Mouse (Mus musculus) Patski (cell line): ENCODE measurements around the gene Ubr4. TPM values are rescaled to one million over a fixed set of nuclear protein-coding genes. Genes with fewer than 3 reads are reported as not detected.

Experiments used
- ATAC-seq: fragments of 100-300 bp; one replicate; pipeline ENCODE4 v1.8.0; 2021
- CTCF ChIA-PET: fragments of 350-600 bp; sonication (Branson Sonifier 250); formaldehyde crosslinking; loops from one replicate; lab custom pipeline; 2022; ENCODE audit warnings: inconsistent platforms; lab: Charles Lee
- POLR2A ChIA-PET: fragments of 350-600 bp; sonication (Branson Sonifier 250); formaldehyde crosslinking; loops from one replicate; lab custom pipeline; 2022; ENCODE audit warnings: antibody characterized with exemption, inconsistent platforms; lab: Charles Lee
- DNase-seq: peaks from one replicate; pipeline ENCODE4 v3.0.0-alpha.2; 2011; ENCODE audit warnings: low read depth, low spot score
- H3K27me3 ChIP-seq: fragments of 371-371 bp; one replicate; pipeline ENCODE4 v1.5.1; 2021
- CTCF ChIP-seq: fragments of 100-300 bp; IDR thresholded peaks from one replicate; pipeline ENCODE4 v1.5.1; 2021
- in situ Hi-C: fragments of 300-500 bp; cut with MboI; formaldehyde crosslinking; loops from 3 replicates; pipeline ENCODE4 v1.11.1; 2018; ENCODE audit warnings: low pct_unique_long_range_greater_than_20kb, mixed read lengths
- polyA plus RNA-seq: library from polyadenylated mRNA; unstranded; gene quantifications from one replicate; pipeline ENCODE4 v1.2.3, GENCODE M21; 2021

The Ubr4 gene
- polyA plus RNA-seq, 1 experiment from 2014 or later = 100 TPM

- in situ Hi-C loops = no loop called here
- POLR2A ChIA-PET = interaction anchor here (0.7 kb wide), 1 partner anchor 175 kb away, joined by 3 read pairs; no protein-coding TSS in a partner anchor
- ATAC-seq = no peak
- no peak for DNase-seq
- CTCF ChIA-PET = interaction anchor here (0.6 to 2.0 kb wide), 2 partner anchors 16 to 17 kb away, joined by 3 to 8 read pairs; no protein-coding TSS in a partner anchor
- no peak for TF ChIP-seq CTCF
- H3K27me3 ChIP-seq = no peaks in the 10 kb centered on the region
Observed at GRCm38 (mm10) chr4:139446731-139447675, 94.6 kb downstream of the Ubr4 start.

GRCm38 (mm10) chr4:139452944-139453700 is 100.7 kb downstream of the Ubr4 start:
- no peaks in the 10 kb centered on the region for H3K27me3 ChIP-seq
- POLR2A ChIA-PET = interaction anchor here (1.2 to 1.6 kb wide), 3 partner anchors 8 to 112 kb away, joined by 3 to 6 read pairs (median 3); no protein-coding TSS in a partner anchor
- TF ChIP-seq CTCF = no peak
- CTCF ChIA-PET = interaction anchor here (0.9 to 1.2 kb wide), 2 partner anchors 23 to 121 kb away, joined by 3 to 4 read pairs; no protein-coding TSS in a partner anchor
- ATAC-seq = no peak
- in situ Hi-C loops = no loop called here
- no peak for DNase-seq

GRCm38 (mm10) chr4:139454339-139454738 is 101.9 kb downstream of the Ubr4 start:
- CTCF ChIA-PET = no interaction called here

GRCm38 (mm10) chr4:139459970-139460369 is 107.6 kb downstream of the Ubr4 start:
- CTCF ChIA-PET = interaction anchor here (1.9 kb wide), 1 partner anchor 30 kb away, joined by 5 read pairs; no protein-coding TSS in a partner anchor
- ATAC-seq = no peak
- no peaks in the 10 kb centered on the region for H3K27me3 ChIP-seq
- POLR2A ChIA-PET = no interaction called here
- no peak for DNase-seq
- no peak for TF ChIP-seq CTCF
- in situ Hi-C loops = no loop called here

More at GRCm38 (mm10) chr4:139454339-139454738, 101.9 kb downstream of the Ubr4 start:
- ATAC-seq (no peak), DNase-seq (no peak)
- TF ChIP-seq CTCF = no peak
- in situ Hi-C loops = no loop called here
- POLR2A ChIA-PET = no interaction called here
- H3K27me3 ChIP-seq = no peaks in the 10 kb centered on the region

- ATAC-seq (no peak), DNase-seq (no peak)
- ChIA-PET POLR2A (no interaction called here), CTCF (interaction anchor here (0.9 to 1.2 kb wide), 2 partner anchors 34 to 122 kb away, joined by 3 to 4 read pairs; no protein-coding TSS in a partner anchor)
- no peak for TF ChIP-seq CTCF
- in situ Hi-C loops = no loop called here
- no peaks in the 10 kb centered on the region for H3K27me3 ChIP-seq
Observed at GRCm38 (mm10) chr4:139464163-139464562, 111.8 kb downstream of the Ubr4 start.

- CTCF ChIA-PET = no interaction called here
- POLR2A ChIA-PET = no interaction called here
Observed at GRCm38 (mm10) chr4:139466541-139466940, 114.1 kb downstream of the Ubr4 start.

GRCm38 (mm10) chr4:139470198-139470597 is 117.8 kb downstream of the Ubr4 start:
- ChIA-PET CTCF (interaction anchor here (0.7 to 2.8 kb wide), 5 partner anchors 19 to 142 kb away, joined by 3 to 11 read pairs (median 5); no protein-coding TSS in a partner anchor), POLR2A (no interaction called here)
- DNase-seq (no peak), ATAC-seq (no peak)
- no peaks in the 10 kb centered on the region for H3K27me3 ChIP-seq
- in situ Hi-C loops = loop anchor here (5.0 kb wide), 2 partner anchors 107 to 162 kb away; no protein-coding TSS in a partner anchor
- TF ChIP-seq CTCF = no peak

More at GRCm38 (mm10) chr4:139466541-139466940, 114.1 kb downstream of the Ubr4 start:
- no peaks in the 10 kb centered on the region for H3K27me3 ChIP-seq
- ATAC-seq (no peak), DNase-seq (no peak)
- in situ Hi-C loops = no loop called here
- no peak for TF ChIP-seq CTCF

- ChIA-PET CTCF (interaction anchor here (1.3 to 1.8 kb wide), 2 partner anchors 13 to 97 kb away, joined by 4 to 5 read pairs; no protein-coding TSS in a partner anchor), POLR2A (no interaction called here)
- TF ChIP-seq CTCF = no peak
- no peaks in the 10 kb centered on the region for H3K27me3 ChIP-seq
- DNase-seq (no peak), ATAC-seq (no peak)
- in situ Hi-C loops = no loop called here
Observed at GRCm38 (mm10) chr4:139476663-139477625, 124.5 kb downstream of the Ubr4 start.

- ATAC-seq = no peak
- DNase-seq = no peak
- in situ Hi-C loops = no loop called here
- POLR2A ChIA-PET = no interaction called here
- TF ChIP-seq CTCF = no peak
- H3K27me3 ChIP-seq = no peaks in the 10 kb centered on the region
- CTCF ChIA-PET = interaction anchor here (1.3 to 1.8 kb wide), 2 partner anchors 12 to 96 kb away, joined by 4 to 5 read pairs; no protein-coding TSS in a partner anchor
Observed at GRCm38 (mm10) chr4:139477983-139478382, 125.6 kb downstream of the Ubr4 start.
